Mouse (Mus musculus): Measurements from ENCODE around the gene Mrpl58. TPM values are rescaled to one million over a fixed set of nuclear protein-coding genes. Genes with fewer than 3 reads are reported as not detected.

The Mrpl58 gene
- 131 and 132 TPM in 2 replicates for polyA plus RNA-seq (2015; fragmentation: Nextera tagmentation; extraction: Ambion mirVana)

DNA sequence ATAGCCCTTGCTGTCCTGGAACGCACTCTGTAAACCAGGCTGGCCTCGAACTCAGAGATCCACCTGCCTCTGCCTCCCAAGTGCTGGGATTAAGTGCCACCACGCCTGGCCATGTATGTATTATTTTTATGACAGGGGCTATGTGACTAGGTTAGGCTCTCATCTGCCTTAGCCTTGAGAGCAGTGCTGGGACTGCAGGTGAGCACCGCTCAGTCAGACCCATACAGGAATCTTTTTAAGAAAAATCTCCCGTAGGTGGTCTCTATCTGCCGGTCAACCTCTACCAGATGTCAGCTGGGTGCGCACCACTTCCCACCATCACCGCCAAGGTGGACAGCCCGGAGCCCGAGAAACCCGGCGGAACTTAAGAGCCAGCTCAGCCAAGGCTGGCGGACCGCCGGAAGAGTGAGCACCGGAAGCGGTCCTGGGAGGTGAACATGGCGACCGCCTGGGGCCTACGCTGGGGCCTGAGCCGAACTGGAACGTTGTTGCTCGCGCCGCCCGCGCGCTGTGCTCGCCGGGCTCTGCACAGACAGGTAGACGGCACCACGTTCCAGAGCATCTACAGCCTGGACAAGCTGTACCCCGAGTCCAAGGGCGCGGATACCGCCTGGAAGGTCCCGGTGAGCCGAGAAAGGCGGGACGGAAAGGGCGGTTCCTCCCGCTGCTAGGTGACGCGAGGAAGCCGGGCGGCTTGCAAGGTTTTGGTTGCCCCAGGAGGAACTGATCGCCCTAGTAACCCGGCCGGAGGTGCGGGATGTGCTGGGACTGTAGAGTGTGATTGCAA lies at the start of gene Mrpl58:
Mrpl58 (plus strand) TSS at position 415 of the 787 bp plus-strand sequence.

DNA sequence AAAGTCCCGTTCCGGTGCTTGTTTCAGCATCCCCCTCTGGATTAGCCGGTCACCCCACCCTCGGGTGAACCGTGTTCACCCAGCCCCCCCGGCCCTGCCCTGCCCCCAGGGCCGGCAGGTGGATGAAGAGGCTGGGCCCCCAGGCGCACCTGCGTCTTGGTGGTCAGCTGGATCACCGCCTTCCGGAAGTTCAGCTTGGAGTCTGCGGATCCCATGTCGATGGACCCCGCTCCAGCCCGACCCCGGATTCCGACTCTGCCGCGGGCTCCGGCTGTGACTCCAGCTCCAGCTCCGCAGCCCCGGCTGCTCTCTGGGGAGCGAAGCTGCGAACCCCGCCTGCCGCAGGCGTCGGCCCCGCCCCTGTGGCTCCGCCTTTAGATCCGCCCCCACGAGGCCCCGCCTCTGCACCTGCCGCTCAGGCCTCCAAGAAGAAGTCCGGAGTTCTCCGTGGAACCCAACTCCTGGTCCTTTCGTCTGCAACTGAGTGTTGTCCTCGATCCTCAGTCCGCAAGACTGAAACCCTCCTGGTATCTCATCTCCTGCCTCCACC lies 36.1 kb upstream of the Mrpl58 start, which contains the start of gene Hid1:
Hid1 (minus strand) TSS at position 362 of the 550 bp plus-strand sequence.

DNA sequence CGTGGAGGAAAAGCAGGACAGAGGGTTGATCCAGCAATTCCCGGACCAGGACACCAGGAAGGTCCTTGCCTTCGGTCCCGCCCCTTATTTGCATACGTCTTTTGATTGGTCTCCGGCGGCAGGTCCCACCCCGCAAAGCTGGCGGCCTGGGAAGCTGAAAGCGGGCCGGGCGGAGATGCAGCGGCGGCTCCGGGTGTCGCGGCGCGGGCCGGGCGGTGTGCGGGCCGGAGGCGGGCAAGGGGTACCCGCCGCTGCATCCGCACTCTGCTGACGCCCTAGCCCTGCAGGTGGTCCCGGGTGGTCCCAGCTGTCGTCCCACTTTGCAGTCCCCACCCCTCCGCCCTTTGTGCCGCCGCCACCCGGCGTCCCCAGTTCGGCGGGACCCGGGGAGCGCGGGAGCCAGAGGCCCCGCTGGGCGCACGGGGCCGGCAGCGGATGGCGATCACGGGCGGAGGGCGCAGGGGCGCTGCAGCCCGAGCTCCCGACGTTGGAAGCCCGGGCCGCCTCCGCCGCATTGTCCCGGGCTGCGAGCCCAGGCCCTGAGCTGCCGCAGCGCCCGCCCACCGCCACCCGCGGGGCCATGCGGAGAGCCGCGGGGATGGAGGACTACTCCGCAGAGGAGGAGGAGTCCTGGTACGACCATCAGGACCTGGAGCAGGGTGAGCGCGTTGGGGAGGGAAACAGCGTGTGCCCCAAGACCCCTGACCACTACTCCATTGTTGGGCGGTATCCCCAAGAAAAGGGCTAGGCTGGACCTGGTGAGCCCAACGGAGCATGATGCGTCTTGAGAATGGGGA lies 21.6 kb upstream of the Mrpl58 start, which contains the start of gene Cdr2l:
Cdr2l (plus strand) TSS at position 174 of the 797 bp plus-strand sequence.

DNA sequence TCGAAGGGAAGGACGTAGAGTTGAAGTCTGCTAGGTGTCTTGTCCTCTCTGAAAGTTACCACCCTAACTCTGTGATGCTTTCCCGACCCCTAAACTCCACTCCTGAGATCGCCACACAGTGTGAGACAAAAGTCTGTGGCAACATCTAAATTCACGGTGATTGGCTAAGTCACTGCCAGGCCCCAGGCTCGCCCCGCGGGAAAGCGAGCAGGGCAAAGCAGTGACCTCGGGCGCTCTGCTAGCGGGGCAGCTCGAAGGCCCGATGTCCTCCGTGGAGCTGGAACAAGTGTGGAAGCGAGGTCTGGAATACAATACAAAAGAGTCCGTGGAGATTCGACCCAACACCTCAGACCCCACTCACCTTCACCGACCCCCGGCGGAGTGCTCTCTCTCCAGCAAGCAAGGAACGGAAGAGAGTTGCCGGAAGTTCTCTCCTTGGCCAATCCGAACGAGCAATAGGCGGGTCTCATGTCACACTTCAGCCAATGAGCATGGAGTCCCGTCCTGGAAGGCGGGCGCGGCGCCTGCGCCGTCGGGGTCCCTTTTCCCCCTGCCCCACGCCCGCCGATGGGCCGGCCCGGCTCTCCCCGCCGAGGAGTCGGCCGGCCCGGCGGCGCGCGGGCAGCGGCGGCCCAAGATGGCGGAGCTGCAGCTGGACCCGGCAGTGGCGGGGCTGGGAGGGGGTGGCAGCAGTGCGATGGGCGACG lies 16.1 kb downstream of the Mrpl58 start, which contains the start of the genes Atp5h and Kctd2:
Atp5h (minus strand) TSS at position 432 of the 707 bp plus-strand sequence.
Kctd2 (plus strand) TSS at position 598 of the 707 bp plus-strand sequence.

DNA sequence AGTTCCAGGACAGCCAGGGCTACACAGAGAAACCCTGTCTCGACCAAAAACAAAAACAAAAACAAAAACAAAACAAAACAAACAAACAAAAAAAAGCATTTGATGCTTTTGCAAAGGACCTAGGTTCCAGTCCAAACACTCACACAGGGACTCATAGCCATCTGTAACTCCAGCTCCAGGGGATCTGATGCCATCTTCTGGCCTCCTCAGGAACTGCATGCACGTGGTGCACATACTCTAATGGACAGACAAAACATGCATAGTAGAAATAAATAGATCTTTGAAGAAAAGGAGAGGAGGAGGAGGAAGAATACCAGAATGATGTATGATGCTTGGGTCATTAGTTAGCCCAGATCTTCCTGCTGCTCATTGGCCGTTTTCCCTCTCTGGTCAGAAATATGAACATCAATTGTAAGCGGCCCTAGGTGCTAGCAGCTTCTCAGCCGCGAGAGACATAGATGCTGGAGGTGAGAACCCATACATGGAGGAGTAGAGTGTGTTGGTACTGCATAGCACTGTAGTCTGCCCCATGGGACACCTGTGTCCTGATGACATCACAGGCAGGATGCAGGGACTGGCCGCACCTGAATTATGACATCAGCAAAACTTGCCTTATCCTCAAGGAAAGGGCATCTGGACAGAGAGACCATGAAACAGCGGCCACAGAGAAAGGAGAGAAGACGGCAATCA lies 36.5 kb downstream of the Mrpl58 start, which contains the start of gene Trim80:
Trim80 (plus strand) TSS at position 640 of the 690 bp plus-strand sequence.

Small RNA genes lying within 50 kb of the gene (microRNA-seq; reads per million reads assigned to microRNA genes)
- 1.2 reads per million for gene Mir3968

Other genes with a start within 250 kb of the Mrpl58 start
- gene Slc9a3r1, start 240.4 kb upstream of the Mrpl58 start, polyA plus RNA-seq (2015; fragmentation: Nextera tagmentation; extraction: Ambion mirVana): 87.0 and 97.9 TPM in 2 replicates
- 9.5 and 12.8 TPM in 2 replicates for gene Tmem104, start 216.3 kb upstream of the Mrpl58 start, polyA plus RNA-seq (2015; fragmentation: Nextera tagmentation; extraction: Ambion mirVana)
- 14.3 and 23.2 TPM in 2 replicates for gene Nat9, start 215.9 kb upstream of the Mrpl58 start, polyA plus RNA-seq (2015; fragmentation: Nextera tagmentation; extraction: Ambion mirVana)
- gene Grin2c, start 136.5 kb upstream of the Mrpl58 start, polyA plus RNA-seq (2015; fragmentation: Nextera tagmentation; extraction: Ambion mirVana): 0.16 and 0.17 TPM in 2 replicates
- gene Fdxr, start 126.7 kb upstream of the Mrpl58 start, polyA plus RNA-seq (2015; fragmentation: Nextera tagmentation; extraction: Ambion mirVana): 5.7 and 6.2 TPM in 2 replicates
- gene Fads6, start 106.1 kb upstream of the Mrpl58 start, polyA plus RNA-seq (2015; fragmentation: Nextera tagmentation; extraction: Ambion mirVana): 0.26 and 0.30 TPM in 2 replicates
- gene Otop2, start 96.6 kb upstream of the Mrpl58 start, polyA plus RNA-seq (2015; fragmentation: Nextera tagmentation; extraction: Ambion mirVana): not detected in 2 replicates
- gene Ush1g, start 81.7 kb upstream of the Mrpl58 start, polyA plus RNA-seq (2015; fragmentation: Nextera tagmentation; extraction: Ambion mirVana): not detected in 2 replicates
- not detected in 2 replicates for gene Otop3, start 69.0 kb upstream of the Mrpl58 start, polyA plus RNA-seq (2015; fragmentation: Nextera tagmentation; extraction: Ambion mirVana)
- 11.1 and 12.8 TPM in 2 replicates for gene Hid1, start 36.0 kb upstream of the Mrpl58 start, polyA plus RNA-seq (2015; fragmentation: Nextera tagmentation; extraction: Ambion mirVana)
- 7.2 and 7.3 TPM in 2 replicates for gene Cdr2l, start 21.8 kb upstream of the Mrpl58 start, polyA plus RNA-seq (2015; fragmentation: Nextera tagmentation; extraction: Ambion mirVana)
- 784 and 794 TPM in 2 replicates for gene Atp5h, start 16.2 kb downstream of the Mrpl58 start, polyA plus RNA-seq (2015; fragmentation: Nextera tagmentation; extraction: Ambion mirVana)
- 11.1 and 11.3 TPM in 2 replicates for gene Kctd2, start 16.4 kb downstream of the Mrpl58 start, polyA plus RNA-seq (2015; fragmentation: Nextera tagmentation; extraction: Ambion mirVana)
- not detected in 2 replicates for gene Trim80, start 36.8 kb downstream of the Mrpl58 start, polyA plus RNA-seq (2015; fragmentation: Nextera tagmentation; extraction: Ambion mirVana)
- gene Slc16a5, start 58.7 kb downstream of the Mrpl58 start, polyA plus RNA-seq (2015; fragmentation: Nextera tagmentation; extraction: Ambion mirVana): 0.22 and 0.33 TPM in 2 replicates
- gene Armc7, start 71.9 kb downstream of the Mrpl58 start, polyA plus RNA-seq (2015; fragmentation: Nextera tagmentation; extraction: Ambion mirVana): 4.4 and 5.6 TPM in 2 replicates
- 85.1 and 95.3 TPM in 2 replicates for gene Nt5c, start 88.1 kb downstream of the Mrpl58 start, polyA plus RNA-seq (2015; fragmentation: Nextera tagmentation; extraction: Ambion mirVana)
- gene Jpt1, start 110.6 kb downstream of the Mrpl58 start, polyA plus RNA-seq (2015; fragmentation: Nextera tagmentation; extraction: Ambion mirVana): 154 and 157 TPM in 2 replicates
- gene Sumo2, start 132.5 kb downstream of the Mrpl58 start, polyA plus RNA-seq (2015; fragmentation: Nextera tagmentation; extraction: Ambion mirVana): 464 and 528 TPM in 2 replicates
- gene Nup85, start 160.7 kb downstream of the Mrpl58 start, polyA plus RNA-seq (2015; fragmentation: Nextera tagmentation; extraction: Ambion mirVana): 56.7 and 60.6 TPM in 2 replicates
- 47.1 and 54.7 TPM in 2 replicates for gene Mrps7, start 200.2 kb downstream of the Mrpl58 start, polyA plus RNA-seq (2015; fragmentation: Nextera tagmentation; extraction: Ambion mirVana)
- 8.4 TPM in 2 replicates for gene Gga3, start 200.3 kb downstream of the Mrpl58 start, polyA plus RNA-seq (2015; fragmentation: Nextera tagmentation; extraction: Ambion mirVana)
- 39.6 and 43.5 TPM in 2 replicates for gene Mif4gd, start 209.2 kb downstream of the Mrpl58 start, polyA plus RNA-seq (2015; fragmentation: Nextera tagmentation; extraction: Ambion mirVana)
- gene Slc25a19, start 224.5 kb downstream of the Mrpl58 start, polyA plus RNA-seq (2015; fragmentation: Nextera tagmentation; extraction: Ambion mirVana): 11.5 and 13.6 TPM in 2 replicates